Mouse (Mus musculus): ENCODE results near the gene Ttc28.

Gene Ttc28

GRCm38 (mm10) chr5:111127786-111128185 lies 248.2 kb downstream of the Ttc28 start:
- no peak for DNase-seq (ENCODE audit: low spot score in 2 of 2)

GRCm38 (mm10) chr5:111130121-111130520 lies 250.5 kb downstream of the Ttc28 start:
- no peak for DNase-seq (ENCODE audit: low spot score in 2 of 2)

DNA sequence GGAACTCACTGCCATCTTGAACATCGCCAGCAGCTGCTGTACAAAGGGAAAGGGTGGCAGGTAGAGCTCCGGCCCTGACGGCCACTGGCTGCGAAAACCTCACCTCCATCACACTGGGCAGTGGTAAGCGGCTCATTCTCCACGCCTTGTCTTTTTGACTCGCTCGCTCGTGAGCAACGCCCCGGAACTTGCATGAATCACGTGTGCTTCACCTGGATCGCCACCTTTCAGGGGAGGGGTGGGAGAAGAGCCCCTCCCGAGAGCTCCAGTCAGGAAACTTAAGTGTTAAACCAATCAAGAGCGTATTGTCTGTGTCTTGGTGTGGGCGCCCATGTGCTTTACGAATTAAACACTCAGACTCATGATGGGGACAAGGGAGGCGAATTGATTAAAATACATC lies 252.0 kb downstream of the Ttc28 start:
- DNase-seq (ENCODE audit: low spot score in 2 of 2), result no peak

- no peak for DNase-seq (ENCODE audit: low spot score in 2 of 2)
Observed at GRCm38 (mm10) chr5:111133150-111133549, 253.5 kb downstream of the Ttc28 start.

DNA sequence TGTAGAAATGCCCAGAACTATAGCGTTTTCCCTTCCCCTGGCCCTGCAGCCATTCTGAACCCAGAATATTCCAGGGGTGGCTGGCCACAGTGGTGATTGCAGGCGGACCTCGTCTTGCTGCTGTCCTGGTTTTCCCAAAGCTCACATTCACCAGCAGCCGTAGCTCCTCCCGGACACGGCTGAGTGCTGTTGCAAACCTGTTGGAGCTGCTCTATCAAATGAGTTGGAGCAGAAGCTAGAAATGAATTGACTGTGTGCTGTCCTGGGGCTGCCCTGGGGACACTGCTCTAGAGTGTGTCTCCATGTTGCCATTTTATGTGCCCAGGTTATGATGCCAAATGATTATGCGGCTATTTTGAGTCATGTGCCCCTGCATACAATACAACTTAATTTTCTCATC lies 254.2 kb downstream of the Ttc28 start:
- DNase-seq (ENCODE audit: low spot score in 2 of 2), result no peak

DNA sequence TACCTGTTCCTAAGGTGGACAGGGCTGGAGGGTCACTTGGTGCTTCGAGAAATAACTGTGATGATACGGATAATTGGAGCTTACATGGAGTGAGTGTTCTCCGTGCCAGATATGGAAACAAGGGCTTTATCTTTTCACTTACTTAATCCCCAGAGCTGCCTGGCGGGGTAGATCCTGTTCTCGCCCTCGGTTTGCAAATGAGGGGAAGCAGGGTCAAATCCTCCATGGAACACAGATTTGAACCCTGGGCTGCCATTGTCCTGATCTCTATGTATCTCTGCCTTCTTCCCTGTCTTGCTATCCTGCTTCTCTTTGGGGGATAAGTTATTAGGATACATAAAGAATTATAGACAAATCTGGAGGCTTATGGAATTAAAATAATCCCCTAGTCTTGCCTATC lies 257.7 kb downstream of the Ttc28 start:
- no peak for DNase-seq (ENCODE audit: low spot score in 2 of 2)

- DNase-seq (ENCODE audit: low spot score in 2 of 2), result no peak
Observed at GRCm38 (mm10) chr5:111137742-111138141, 258.1 kb downstream of the Ttc28 start.

DNA sequence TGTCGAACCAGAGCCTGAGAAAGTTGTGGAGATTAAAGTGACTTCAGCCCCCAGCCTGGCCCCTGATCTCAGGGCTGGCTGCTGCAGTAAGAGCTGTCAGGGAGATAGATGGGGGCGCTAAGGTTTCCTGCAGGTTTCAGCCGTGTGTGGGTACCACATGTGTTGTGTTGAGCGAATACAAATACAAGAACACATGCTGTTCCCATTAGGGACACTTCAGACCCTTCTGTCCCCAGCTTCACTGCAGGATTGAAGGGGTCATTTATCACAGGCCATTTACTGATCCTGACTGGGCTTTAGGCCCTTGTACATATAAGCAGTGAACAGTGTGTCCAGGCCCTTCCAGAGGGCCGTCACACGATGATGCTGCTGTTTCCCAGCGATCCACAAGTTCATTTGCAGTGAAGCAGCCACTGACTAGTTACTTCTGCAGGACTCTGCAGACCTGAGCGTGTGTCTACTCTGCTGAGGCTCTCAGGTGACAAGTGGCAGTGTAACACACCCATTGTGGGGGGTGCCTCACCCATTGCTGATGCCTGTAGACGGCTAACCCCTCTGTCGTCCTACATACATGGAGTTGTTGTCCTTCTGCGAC lies 258.7 kb downstream of the Ttc28 start:
- DNase-seq (ENCODE audit: low spot score in 2 of 2), result no peak

GRCm38 (mm10) chr5:111138927-111139565 lies 259.4 kb downstream of the Ttc28 start:
- no peak for DNase-seq (ENCODE audit: low spot score in 2 of 2)

GRCm38 (mm10) chr5:111139622-111140021 lies 260.0 kb downstream of the Ttc28 start:
- DNase-seq (ENCODE audit: low spot score in 2 of 2), result no peak

DNA sequence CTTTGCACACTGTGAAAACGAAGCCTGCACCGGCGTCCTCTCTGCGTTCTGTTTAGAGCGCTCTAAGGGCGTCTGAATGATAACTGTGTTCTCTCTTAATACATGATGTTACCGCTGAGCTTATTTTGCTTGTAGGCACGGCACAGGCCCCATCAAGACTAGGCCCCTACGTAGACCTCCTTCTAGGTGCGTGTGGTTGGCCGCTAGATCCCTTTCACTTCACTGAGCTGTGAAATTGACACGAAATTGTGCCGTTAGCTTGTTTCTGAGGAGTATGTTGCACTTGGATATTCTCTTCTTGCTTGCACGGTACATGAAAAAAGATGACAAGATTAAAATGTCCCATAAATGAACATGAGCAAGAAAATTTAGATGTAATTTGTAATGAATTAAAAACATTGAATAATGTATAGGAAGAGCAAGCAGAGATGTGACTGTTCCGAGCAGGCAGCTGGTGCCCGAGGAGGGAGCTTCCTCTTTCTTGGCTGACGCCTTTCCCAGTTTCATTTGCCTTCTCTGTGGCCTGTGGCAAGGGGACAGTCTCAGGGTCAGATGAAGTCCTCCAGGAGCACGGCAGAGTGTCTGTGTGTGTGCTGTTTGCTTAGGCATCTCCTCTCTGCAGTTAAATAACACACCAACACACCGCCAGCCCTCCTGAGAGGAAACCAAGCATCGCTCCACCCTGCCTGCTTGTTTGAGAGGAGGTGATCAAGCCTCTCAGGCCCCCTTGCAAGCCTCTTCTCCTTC lies 261.7 kb downstream of the Ttc28 start:
- DNase-seq (ENCODE audit: low spot score in 2 of 2), result no peak

GRCm38 (mm10) chr5:111142837-111143236 lies 263.2 kb downstream of the Ttc28 start:
- DNase-seq (ENCODE audit: low spot score in 2 of 2), result no peak

- no peak for DNase-seq (ENCODE audit: low spot score in 2 of 2)
Observed at GRCm38 (mm10) chr5:111144411-111144810, 264.8 kb downstream of the Ttc28 start.

- DNase-seq (ENCODE audit: low spot score in 2 of 2), result no peak
Observed at GRCm38 (mm10) chr5:111150581-111150980, 271.0 kb downstream of the Ttc28 start.

DNA sequence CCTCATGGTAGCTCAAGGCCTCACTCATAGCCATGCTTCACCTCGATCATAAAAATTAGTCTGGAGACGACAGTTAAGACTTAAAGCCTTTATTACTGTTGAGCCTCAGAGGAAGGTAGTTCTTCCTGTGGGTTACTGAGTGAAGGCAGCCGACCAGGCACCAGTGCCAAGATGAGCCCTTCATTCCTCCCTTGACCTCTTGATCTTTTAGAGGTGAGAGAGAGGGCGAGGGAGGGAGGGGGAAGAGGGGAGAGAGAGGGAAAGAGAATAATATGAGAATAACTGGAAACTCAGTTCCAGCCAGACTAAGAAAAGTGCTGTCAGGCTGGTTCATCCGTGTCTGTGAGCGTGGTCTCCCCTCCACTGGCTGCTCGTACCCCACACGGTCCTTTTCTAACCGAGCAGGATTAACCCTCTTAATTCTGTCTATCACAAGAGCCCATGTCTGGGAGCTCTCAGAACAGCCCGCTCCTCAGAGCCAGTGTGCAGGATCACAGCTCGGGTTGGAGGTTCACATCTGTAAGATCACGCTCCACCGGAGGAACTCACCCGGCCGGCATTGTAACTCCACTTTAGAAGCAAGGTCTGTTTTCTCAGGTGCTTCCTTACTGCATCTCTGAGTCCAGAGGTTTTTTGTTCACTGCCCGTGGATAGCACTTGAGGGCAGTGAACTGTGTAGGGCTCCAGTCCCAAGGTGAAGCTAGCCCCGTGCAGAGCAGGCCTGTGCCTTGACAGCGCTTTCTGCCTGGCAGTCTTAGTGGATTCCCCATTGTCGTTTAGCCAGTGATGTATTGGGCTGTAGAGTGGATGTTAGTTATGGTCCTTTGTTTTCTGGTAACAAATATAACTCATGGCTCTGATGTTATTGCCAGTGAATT lies 272.5 kb downstream of the Ttc28 start:
- DNase-seq (ENCODE audit: low spot score in 2 of 2), result no peak

DNA sequence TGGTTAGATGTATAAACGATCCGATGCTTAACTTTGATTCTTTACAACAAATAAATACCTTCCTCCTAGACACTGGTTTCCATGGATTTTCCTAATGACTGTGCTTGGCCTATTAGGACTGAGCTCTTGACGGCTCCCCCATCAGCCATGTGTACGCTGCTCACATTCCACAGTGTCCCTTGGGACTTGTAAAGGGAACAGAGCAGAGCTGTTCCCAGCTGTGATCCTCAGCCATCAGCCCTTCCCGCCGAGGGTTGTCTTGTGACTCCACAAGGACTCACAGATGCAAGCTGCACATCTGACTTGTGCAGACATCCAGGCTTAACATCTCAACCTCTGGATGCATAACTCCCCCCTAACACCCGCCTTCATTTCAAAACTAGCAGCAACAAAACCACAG lies 275.0 kb downstream of the Ttc28 start:
- DNase-seq (ENCODE audit: low spot score in 2 of 2), result peak in 1 of 2 experiments; percentile 31

- no peak for DNase-seq (ENCODE audit: low spot score in 2 of 2)
Observed at GRCm38 (mm10) chr5:111155271-111155670, 275.7 kb downstream of the Ttc28 start.

GRCm38 (mm10) chr5:111155928-111156327 lies 276.3 kb downstream of the Ttc28 start:
- DNase-seq (ENCODE audit: low spot score in 2 of 2), result no peak

DNA sequence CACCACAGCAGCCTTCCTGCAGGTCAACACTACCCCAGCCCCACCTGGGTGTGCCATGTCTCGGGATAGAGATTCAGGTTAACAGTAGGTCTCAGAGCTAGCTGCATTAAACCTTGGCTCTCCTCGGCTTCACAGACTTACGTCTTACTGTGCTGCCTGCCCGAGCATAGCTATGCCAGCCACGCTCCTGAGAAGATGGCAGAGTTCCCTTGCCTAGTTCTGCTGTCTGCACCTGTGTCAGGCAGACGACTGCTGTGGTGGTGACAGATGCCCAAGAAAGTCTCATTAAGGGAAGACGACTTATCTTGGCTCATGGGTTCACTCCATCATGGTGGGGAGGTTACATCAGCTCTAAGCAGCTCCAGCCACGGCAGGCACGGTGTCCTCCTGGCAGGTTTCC lies 278.7 kb downstream of the Ttc28 start:
- DNase-seq (ENCODE audit: low spot score in 2 of 2), result no peak

DNA sequence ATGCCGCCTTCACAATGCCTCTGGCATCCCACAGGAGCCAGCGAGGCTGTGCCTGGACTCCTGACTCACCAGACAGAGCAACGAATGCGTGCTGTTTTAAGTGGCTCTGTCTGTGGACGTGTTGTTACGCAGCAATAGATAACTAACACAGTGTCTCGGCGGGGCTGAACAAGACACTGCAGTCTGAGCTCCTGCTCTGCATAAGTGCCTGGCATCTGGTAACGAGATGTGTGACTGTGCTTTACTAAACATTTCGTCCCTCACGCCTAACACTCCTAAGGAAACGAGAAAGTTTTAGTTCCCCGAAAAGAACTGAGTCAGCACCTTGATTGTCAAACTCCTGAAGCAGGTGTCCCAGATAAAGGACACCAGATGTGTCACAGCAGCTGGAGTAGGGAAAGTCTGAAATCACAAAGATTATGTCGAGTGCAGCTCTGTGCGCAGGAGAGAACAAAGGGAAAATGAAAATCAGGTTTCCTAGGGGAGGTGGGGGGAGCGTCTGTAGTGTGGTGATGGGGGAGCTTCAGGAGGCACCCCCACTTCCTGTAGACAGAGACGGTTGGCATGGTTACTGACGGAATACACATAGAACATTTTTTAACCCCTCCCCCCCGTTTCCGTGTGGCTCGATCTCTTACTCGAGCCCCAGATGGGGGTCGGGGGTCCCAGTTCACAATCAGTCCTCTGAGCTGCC lies 280.2 kb downstream of the Ttc28 start:
- DNase-seq (ENCODE audit: low spot score in 2 of 2), result no peak

GRCm38 (mm10) chr5:111161146-111161930 lies 281.7 kb downstream of the Ttc28 start:
- no peak for DNase-seq (ENCODE audit: low spot score in 2 of 2)

Measured in urinary bladder, adult 18-20 months (tissue).